Mouse (Mus musculus): ENCODE results near the gene Icam5.

Icam5 gene

GRCm38 (mm10) chr9:21014691-21015570 lies 16.9 kb upstream of the Icam5 start:
- peak; percentile 80 to 85 for DNase-seq

GRCm38 (mm10) chr9:21015571-21016130 lies 16.2 kb upstream of the Icam5 start, which contains the start of gene Icam1:
Icam1 (plus strand) TSS chr9:21015985.
- peak; percentile 83 to 88 for DNase-seq

- DNase-seq, result peak; percentile 37 to 47
Observed at GRCm38 (mm10) chr9:21016331-21017176, 15.3 kb upstream of the Icam5 start.

- DNase-seq, result peak in 1 of 2 experiments; percentile 35
Observed at GRCm38 (mm10) chr9:21017177-21017575, 14.7 kb upstream of the Icam5 start.

- DNase-seq, result no peak
Observed at GRCm38 (mm10) chr9:21018600-21018999, 13.3 kb upstream of the Icam5 start.

- no peak for DNase-seq
Observed at GRCm38 (mm10) chr9:21021363-21021762, 10.5 kb upstream of the Icam5 start.

GRCm38 (mm10) chr9:21022288-21022687 lies 9.6 kb upstream of the Icam5 start:
- no peak for DNase-seq

- DNase-seq, result no peak
Observed at GRCm38 (mm10) chr9:21022726-21023125, 9.1 kb upstream of the Icam5 start.

- DNase-seq, result no peak
Observed at GRCm38 (mm10) chr9:21025258-21025810, 6.5 kb upstream of the Icam5 start.

GRCm38 (mm10) chr9:21026849-21027248 lies 5.0 kb upstream of the Icam5 start:
- DNase-seq, result no peak

GRCm38 (mm10) chr9:21027774-21028290 lies 4.0 kb upstream of the Icam5 start:
- no peak for DNase-seq

- no peak for DNase-seq
Observed at GRCm38 (mm10) chr9:21028560-21029110, 3.2 kb upstream of the Icam5 start.

GRCm38 (mm10) chr9:21029291-21030054 lies 2.4 kb upstream of the Icam5 start, which contains the start of gene Icam4:
Icam4 (plus strand) TSS chr9:21029373.
- DNase-seq, result peak; percentile 64 to 83

GRCm38 (mm10) chr9:21030055-21030600 lies 1.7 kb upstream of the Icam5 start:
- peak in 1 of 2 experiments; percentile 38 for DNase-seq

GRCm38 (mm10) chr9:21030781-21031250 lies 1.1 kb upstream of the Icam5 start:
- peak; percentile 86 to 87 for DNase-seq

- peak; percentile 55 to 68 for DNase-seq
Observed at GRCm38 (mm10) chr9:21031251-21031895, 500 bp upstream of the Icam5 start.

- DNase-seq, result no peak
Observed at GRCm38 (mm10) chr9:21032491-21032890, 618 bp downstream of the Icam5 start.

- peak; percentile 77 to 89 for DNase-seq
Observed at GRCm38 (mm10) chr9:21033136-21033535, 1.3 kb downstream of the Icam5 start.

- DNase-seq, result no peak
Observed at GRCm38 (mm10) chr9:21034481-21035085, 2.7 kb downstream of the Icam5 start.

- DNase-seq, result no peak
Observed at GRCm38 (mm10) chr9:21035586-21035985, 3.7 kb downstream of the Icam5 start.
